Mouse (Mus musculus) limb, embryonic 10.5 days (tissue): ENCODE measurements around the gene Zfp260. TPM values are rescaled to one million over a fixed set of nuclear protein-coding genes. Genes with fewer than 3 reads are reported as not detected.

Experiments
- DNase-seq: peaks from one replicate; pipeline ENCODE4 v3.0.0-alpha.2; 2017; ENCODE audit warnings: low spot score
- H3K27ac ChIP-seq: fragments of 300-500 bp; sonication (generic); 2 replicates; pipeline ENCODE4 v1.5.1; 2016; ENCODE audit warnings: mild to moderate bottlenecking
- H3K27me3 ChIP-seq: fragments of 300-500 bp; sonication (generic); 2 replicates; pipeline ENCODE4 v1.6.1; 2016; ENCODE audit warnings: low read depth, mild to moderate bottlenecking; ENCODE audit not compliant: poor library complexity, severe bottlenecking
- H3K36me3 ChIP-seq: fragments of 300-500 bp; sonication (generic); 2 replicates; pipeline ENCODE4 v1.6.1; 2016; ENCODE audit warnings: mild to moderate bottlenecking, moderate library complexity
- H3K4me1 ChIP-seq: fragments of 300-500 bp; sonication (generic); 2 replicates; pipeline ENCODE4 v1.6.1; 2016
- H3K4me3 ChIP-seq: fragments of 300-500 bp; sonication (generic); 2 replicates; pipeline ENCODE4 v1.5.1; 2016; ENCODE audit warnings: mild to moderate bottlenecking, moderate library complexity
- H3K9me3 ChIP-seq: fragments of 300-500 bp; sonication (generic); replicated peaks from 2 replicates; pipeline ENCODE4 v1.6.1; 2016; ENCODE audit warnings: mild to moderate bottlenecking
- WGBS: fragments of 180-500 bp; shearing (Covaris S2); methylation state at CpG from one replicate; pipeline ENCODE4 v1.1.7; 2016; 5-methylcytosine and 5-hydroxymethylcytosine counted together
- microRNA-seq: library from miRNA; unstranded; fragments of <30 nt; microRNA quantifications from one replicate; pipeline ENCODE4, GENCODE M21; 2017
- polyA plus RNA-seq: library from polyadenylated mRNA; unstranded; fragments of >200 nt; fragmentation: Nextera tagmentation; extraction: Ambion mirVana; gene quantifications from 2 replicates; pipeline ENCODE4 v1.2.1, GENCODE M21; 2016

The Zfp260 gene
- polyA plus RNA-seq, 1 experiment from 2014 or later, result 129 TPM

DNA sequence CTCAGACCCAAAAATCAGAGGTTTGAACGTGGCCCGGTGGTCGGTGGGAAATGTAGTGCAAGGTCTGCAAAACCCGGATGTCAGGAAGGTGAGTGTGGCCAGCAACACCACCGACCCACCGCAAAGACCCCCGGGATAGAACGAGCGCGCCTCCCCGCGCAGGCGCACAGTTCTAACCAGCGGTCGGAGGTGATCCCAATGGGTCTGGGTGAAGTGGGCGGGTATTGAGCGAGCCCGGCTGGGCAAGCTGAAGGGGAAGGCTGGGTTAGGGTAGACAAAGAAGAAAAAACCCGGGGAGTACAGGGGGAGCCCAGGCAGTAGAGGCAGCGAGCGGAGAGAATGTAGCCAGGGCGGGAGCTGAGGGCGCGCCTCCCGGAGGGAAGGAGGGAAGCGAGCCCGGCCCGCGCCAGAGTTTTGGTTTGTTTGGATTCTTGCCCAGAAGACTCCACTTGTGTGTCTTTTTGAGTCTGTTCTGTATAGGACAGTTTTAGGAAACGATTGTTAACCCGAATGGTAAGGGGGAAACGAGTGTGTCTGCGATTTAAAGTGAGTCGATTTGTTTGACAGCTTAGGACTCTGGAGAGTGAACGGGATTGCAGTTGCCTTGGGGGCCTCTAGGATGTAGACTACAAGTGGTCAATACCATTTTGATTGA, 49.1 kb downstream of the Zfp260 start:
- Histone ChIP-seq H3K27ac (peak overlapping the region; percentile 89), H3K27me3 (no peaks in the 10 kb centered on the region), H3K4me3 (peak overlapping the region; percentile 64), H3K9me3 (peaks cover 6% of the 10 kb centered on the region; the same call in 1 of the 2 replicates), H3K36me3 (peaks cover 57% of the 10 kb centered on the region), H3K4me1 (no peaks in the 10 kb centered on the region; the same call in 1 of the 2 replicates)
- DNase-seq, result peak; percentile 93
- 2% methylated on average over 35 of the region's 35 CpGs for WGBS

DNA sequence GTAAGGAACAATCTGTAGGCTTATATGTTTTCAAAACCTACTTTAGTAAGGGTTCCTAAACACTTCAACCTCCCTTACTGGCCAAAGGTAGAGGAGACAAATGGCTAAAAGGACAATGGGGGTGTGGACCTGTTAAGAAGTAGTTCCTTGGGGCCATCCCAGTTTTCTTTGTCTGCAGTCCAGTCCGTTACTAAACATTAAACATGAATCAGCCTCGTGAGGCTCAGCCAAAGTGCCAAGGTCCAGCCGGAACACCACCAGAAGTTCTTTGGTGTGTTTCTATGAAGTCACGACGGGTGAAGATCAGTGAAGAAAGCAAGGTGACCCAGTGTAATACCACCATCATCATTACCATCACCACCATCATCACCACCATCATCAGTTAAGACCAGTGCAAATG, 52.4 kb downstream of the Zfp260 start:
- DNase-seq, result no peak
- Histone ChIP-seq H3K36me3 (peaks cover 70% of the 10 kb centered on the region), H3K27ac (no peak overlapping the region), H3K4me1 (no peaks in the 10 kb centered on the region; the same call in 1 of the 2 replicates), H3K27me3 (no peaks in the 10 kb centered on the region), H3K4me3 (no peak overlapping the region), H3K9me3 (peaks cover 21% of the 10 kb centered on the region)
- WGBS, result 97% methylated on average over 5 of the region's 5 CpGs

DNA sequence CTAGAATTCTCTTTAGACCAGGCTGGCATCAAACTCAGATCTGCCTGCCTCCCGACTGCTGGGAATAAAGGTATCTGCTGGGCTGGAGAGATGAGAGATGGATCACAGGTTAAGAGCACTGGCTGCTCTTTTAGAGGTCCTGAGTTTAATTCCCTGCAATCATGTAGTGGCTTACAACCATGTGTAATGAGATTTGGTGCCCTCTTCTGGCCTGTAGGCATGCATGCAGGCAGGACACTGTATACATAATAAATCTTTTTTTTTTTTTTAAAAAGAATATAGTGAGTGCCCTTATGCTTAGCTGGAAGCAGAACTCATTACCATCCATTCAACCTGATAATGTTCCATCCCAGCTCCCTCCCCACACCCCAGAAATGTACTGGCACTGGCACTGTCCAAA, 59.5 kb downstream of the Zfp260 start:
- 94% methylated on average over 1 of the region's 1 CpGs for WGBS
- peaks cover 93% of the 10 kb centered on the region for H3K36me3 ChIP-seq

DNA sequence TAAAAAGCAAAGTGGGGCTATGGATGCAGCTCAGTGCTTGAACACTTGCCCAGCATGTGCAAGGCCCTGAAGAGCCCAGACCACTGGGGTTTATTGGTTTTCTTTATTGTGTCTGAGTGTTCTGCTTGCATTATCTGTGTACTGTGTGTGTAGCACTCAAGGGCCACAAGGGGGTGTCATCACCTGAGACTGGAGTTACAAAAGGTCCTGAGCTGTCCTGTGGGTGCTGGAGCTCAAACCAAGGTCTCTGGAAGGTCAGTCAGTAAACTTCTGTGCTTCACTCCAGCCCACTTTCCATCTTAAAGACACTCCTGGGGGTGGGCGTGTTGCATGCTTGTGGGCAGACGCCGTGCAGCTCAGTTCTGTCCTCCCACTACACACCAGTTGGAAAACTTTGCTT, 60.9 kb downstream of the Zfp260 start:
- Histone ChIP-seq H3K36me3 (peaks cover 93% of the 10 kb centered on the region), H3K4me1 (no peaks in the 10 kb centered on the region), H3K9me3 (peaks cover 56% of the 10 kb centered on the region), H3K27me3 (no peaks in the 10 kb centered on the region), H3K27ac (no peak overlapping the region), H3K4me3 (no peak overlapping the region)
- 95% methylated on average over 3 of the region's 3 CpGs for WGBS
- DNase-seq, result no peak

More for the DNA sequence above, 59.5 kb downstream of the Zfp260 start:
- Histone ChIP-seq H3K27ac (no peak overlapping the region), H3K27me3 (no peaks in the 10 kb centered on the region), H3K4me3 (no peak overlapping the region), H3K9me3 (peaks cover 54% of the 10 kb centered on the region), H3K4me1 (no peaks in the 10 kb centered on the region)
- no peak for DNase-seq

Small RNAs within 50 kb of the gene (microRNA-seq; reads per million reads assigned to microRNA genes)
- not detected for gene Gm23368

Other genes starting within 250 kb of the Zfp260 start
- gene Zfp940, start 241.1 kb upstream of the Zfp260 start, polyA plus RNA-seq, result 8.5 and 8.7 TPM in 2 replicates
- gene Zfp420, start 234.8 kb upstream of the Zfp260 start, polyA plus RNA-seq, result 7.2 and 10.6 TPM in 2 replicates
- 10.4 and 11.9 TPM in 2 replicates for gene Zfp27, start 188.2 kb upstream of the Zfp260 start, polyA plus RNA-seq
- 3.4 and 4.7 TPM in 2 replicates for gene Zfp383, start 186.6 kb upstream of the Zfp260 start, polyA plus RNA-seq
- gene Zfp74, start 140.7 kb upstream of the Zfp260 start, polyA plus RNA-seq, result 11.5 and 15.9 TPM in 2 replicates
- 35.6 and 37.3 TPM in 2 replicates for gene Zfp568, start 110.8 kb upstream of the Zfp260 start, polyA plus RNA-seq
- gene Zfp14, start 43.4 kb upstream of the Zfp260 start, polyA plus RNA-seq, result 2.5 and 3.6 TPM in 2 replicates
- 4.4 and 5.3 TPM in 2 replicates for gene Zfp82, start 21.9 kb upstream of the Zfp260 start, polyA plus RNA-seq
- gene Gm26920, start 4.4 kb upstream of the Zfp260 start, polyA plus RNA-seq, result 2.4 and 3.3 TPM in 2 replicates
- 20.5 and 23.6 TPM in 2 replicates for gene Zfp566, start 4.2 kb upstream of the Zfp260 start, polyA plus RNA-seq
- gene Zfp382, start 27.2 kb downstream of the Zfp260 start, polyA plus RNA-seq, result 7.9 and 10.3 TPM in 2 replicates
- 14.8 and 19.6 TPM in 2 replicates for gene Zfp146, start 75.0 kb downstream of the Zfp260 start, polyA plus RNA-seq
- 1.4 and 1.8 TPM in 2 replicates for gene Cox7a1, start 89.4 kb downstream of the Zfp260 start, polyA plus RNA-seq
- 57.6 and 66.5 TPM in 2 replicates for gene Capns1, start 104.0 kb downstream of the Zfp260 start, polyA plus RNA-seq
- gene Polr2i, start 137.2 kb downstream of the Zfp260 start, polyA plus RNA-seq, result 170 and 175 TPM in 2 replicates
- gene Tbcb, start 137.5 kb downstream of the Zfp260 start, polyA plus RNA-seq, result 261 and 262 TPM in 2 replicates
- not detected in 2 replicates for gene Ovol3, start 140.9 kb downstream of the Zfp260 start, polyA plus RNA-seq
- 0.15 and 0.25 TPM in 2 replicates for gene Thap8, start 185.3 kb downstream of the Zfp260 start, polyA plus RNA-seq
- gene Wdr62, start 185.6 kb downstream of the Zfp260 start, polyA plus RNA-seq, result 15.1 and 15.5 TPM in 2 replicates
- 37.8 and 51.7 TPM in 2 replicates for gene Clip3, start 197.0 kb downstream of the Zfp260 start, polyA plus RNA-seq
- gene Alkbh6, start 213.9 kb downstream of the Zfp260 start, polyA plus RNA-seq, result 93.3 and 107 TPM in 2 replicates
- 52.9 and 92.3 TPM in 2 replicates for gene Syne4, start 220.0 kb downstream of the Zfp260 start, polyA plus RNA-seq
- 2.1 and 4.2 TPM in 2 replicates for gene E130208F15Rik, start 227.0 kb downstream of the Zfp260 start, polyA plus RNA-seq
- 18.3 and 18.4 TPM in 2 replicates for gene Sdhaf1, start 229.1 kb downstream of the Zfp260 start, polyA plus RNA-seq